Mouse (Mus musculus) gastrocnemius, postnatal 25 days (tissue): ENCODE results near the gene Lpcat2b. TPM values are rescaled to one million over a fixed set of nuclear protein-coding genes. Genes with fewer than 3 reads are reported as not detected.
"Not testable (repeated sequence)": the region's sequence is repeated elsewhere in the genome, so short reads cannot be mapped to it uniquely, and the experiment has no call there.

ENCODE experiments used
- DNase-seq: peaks from one replicate; pipeline ENCODE4 v3.0.0; 2022
- long read RNA-seq, 2 experiments: library from polyadenylated mRNA; stranded (forward); transcript quantifications; one replicate each; pipeline ENCODE4 v2.0.0; 2021
- total RNA-seq, 2 experiments: library from RNA; stranded (reverse); gene quantifications; 1 replicate in 1 of 2; 2 replicates in 1 of 2; pipeline ENCODE4 v1.2.3; 2021

Gene Lpcat2b
- total RNA-seq = not detected
- long read RNA-seq, experiment 1 = 0 reads
- long read RNA-seq, experiment 2 = 0 reads

GRCm38 (mm10) chr5:107431249-107431648 lies at the start of gene Lpcat2b:
Lpcat2b (plus strand) TSS chr5:107431549.
- DNase-seq = no peak

- DNase-seq = not testable (repeated sequence)
Measured at GRCm38 (mm10) chr5:107386448-107386847, 44.9 kb upstream of the Lpcat2b start.

- no peak for DNase-seq
Measured at GRCm38 (mm10) chr5:107387788-107388187, 43.6 kb upstream of the Lpcat2b start.

GRCm38 (mm10) chr5:107389373-107389772 lies 42.0 kb upstream of the Lpcat2b start:
- no peak for DNase-seq

GRCm38 (mm10) chr5:107394437-107394836 lies 36.9 kb upstream of the Lpcat2b start:
- DNase-seq = no peak

GRCm38 (mm10) chr5:107402436-107402835 lies 28.9 kb upstream of the Lpcat2b start, which contains the start of gene Ephx4:
Ephx4 (plus strand) TSS chr5:107402736.
- DNase-seq = no peak

GRCm38 (mm10) chr5:107403011-107403946 lies 28.1 kb upstream of the Lpcat2b start:
- no peak for DNase-seq

- no peak for DNase-seq
Measured at GRCm38 (mm10) chr5:107403947-107404684, 27.2 kb upstream of the Lpcat2b start.

- no peak for DNase-seq
Measured at GRCm38 (mm10) chr5:107405361-107405760, 26.0 kb upstream of the Lpcat2b start.

GRCm38 (mm10) chr5:107410305-107410704 lies 21.0 kb upstream of the Lpcat2b start:
- no peak for DNase-seq

GRCm38 (mm10) chr5:107411326-107411725 lies 20.0 kb upstream of the Lpcat2b start:
- peak; percentile 24 for DNase-seq

GRCm38 (mm10) chr5:107412285-107412684 lies 19.1 kb upstream of the Lpcat2b start:
- no peak for DNase-seq

- no peak for DNase-seq
Measured at GRCm38 (mm10) chr5:107415098-107415497, 16.3 kb upstream of the Lpcat2b start.

- no peak for DNase-seq
Measured at GRCm38 (mm10) chr5:107421676-107422075, 9.7 kb upstream of the Lpcat2b start.

- DNase-seq = no peak
Measured at GRCm38 (mm10) chr5:107434001-107434400, 2.7 kb downstream of the Lpcat2b start.

- no peak for DNase-seq
Measured at GRCm38 (mm10) chr5:107436185-107436584, 4.8 kb downstream of the Lpcat2b start.

GRCm38 (mm10) chr5:107436587-107437209 lies 5.3 kb downstream of the Lpcat2b start:
- DNase-seq = no peak

GRCm38 (mm10) chr5:107437464-107438281 lies 6.3 kb downstream of the Lpcat2b start, which contains the start of gene Btbd8:
Btbd8 (plus strand) TSS chr5:107437997.
- peak; percentile 94 for DNase-seq

- DNase-seq = no peak
Measured at GRCm38 (mm10) chr5:107438353-107438752, 7.0 kb downstream of the Lpcat2b start.

- no peak for DNase-seq
Measured at GRCm38 (mm10) chr5:107441881-107442280, 10.5 kb downstream of the Lpcat2b start.

GRCm38 (mm10) chr5:107444251-107444650 lies 12.9 kb downstream of the Lpcat2b start:
- DNase-seq = no peak
